Mouse (Mus musculus) kidney, postnatal 0 days (tissue): ENCODE results near the gene Fer. TPM values are rescaled to one million over a fixed set of nuclear protein-coding genes. Genes with fewer than 3 reads are reported as not detected.

ENCODE experiments used
- ATAC-seq: fragments of 200-750 bp; cut with Nextera tagmentation; replicated peaks from 2 replicates; pipeline ENCODE4 v1.8.0; 2017; ENCODE audit warnings: low read depth, moderate number of reproducible peaks, moderate TSS enrichment, moderate library complexity; ENCODE audit not compliant: low FRiP score
- DNase-seq: peaks from one replicate; pipeline ENCODE4 v3.0.0-alpha.2; 2016; ENCODE audit warnings: low spot score
- H3K27ac ChIP-seq: fragments of 300-500 bp; sonication (generic); 2 replicates; pipeline ENCODE4 v1.5.1; 2014; ENCODE audit warnings: mild to moderate bottlenecking
- H3K27me3 ChIP-seq: fragments of 300-500 bp; sonication (generic); 2 replicates; pipeline ENCODE4 v1.6.1; 2014; ENCODE audit warnings: low read length, mixed read lengths; ENCODE audit not compliant: insufficient read depth
- H3K36me3 ChIP-seq: fragments of 300-500 bp; sonication (generic); 2 replicates; pipeline ENCODE4 v1.6.1; 2014; ENCODE audit warnings: low read length, mixed read lengths; ENCODE audit not compliant: insufficient read depth
- H3K4me1 ChIP-seq: fragments of 300-500 bp; sonication (generic); replicated peaks from 2 replicates; pipeline ENCODE4 v1.6.1; 2014; ENCODE audit warnings: antibody characterized with exemption, low read length, mixed read lengths; ENCODE audit not compliant: insufficient read depth
- H3K4me2 ChIP-seq: fragments of 300-500 bp; sonication (generic); 2 replicates; pipeline ENCODE4 v1.6.1; 2014; ENCODE audit warnings: mild to moderate bottlenecking, low read length, moderate library complexity, mixed read lengths
- H3K4me3 ChIP-seq: fragments of 300-500 bp; sonication (generic); replicated peaks from 2 replicates; pipeline ENCODE4 v1.5.1; 2014; ENCODE audit warnings: low read depth, low read length
- H3K9ac ChIP-seq: fragments of 300-500 bp; sonication (generic); 2 replicates; pipeline ENCODE4 v1.6.1; 2014; ENCODE audit warnings: low read depth, low read length
- H3K9me3 ChIP-seq: fragments of 300-500 bp; sonication (generic); replicated peaks from 2 replicates; pipeline ENCODE4 v1.6.1; 2016; ENCODE audit warnings: low read length, inconsistent platforms, mixed read lengths
- CTCF ChIP-seq: IDR thresholded peaks from 2 replicates; pipeline ENCODE4 v1.5.1; 2016; ENCODE audit warnings: antibody characterized with exemption, low read depth, mild to moderate bottlenecking, moderate library complexity
- WGBS: fragments of 180-500 bp; shearing (Covaris S2); extraction: QIAGEN DNeasy Blood & Tissue Kit; methylation state at CpG from one replicate; pipeline ENCODE4 v1.1.7; 2014; 5-methylcytosine and 5-hydroxymethylcytosine counted together
- polyA plus RNA-seq: library from polyadenylated mRNA; unstranded; fragments of >200 nt; fragmentation: Nextera tagmentation; extraction: Ambion mirVana; gene quantifications from 2 replicates; pipeline ENCODE4 v1.2.1, GENCODE M21; 2015

The Fer gene
- polyA plus RNA-seq, 1 experiment from 2014 or later: 24.1 TPM

GRCm38 (mm10) chr17:64150717-64151116, 287.9 kb downstream of the Fer start:
- 100% methylated on average over 1 of the region's 1 CpGs for WGBS
- DNase-seq (no peak), ATAC-seq (no peak)
- H3K9ac ChIP-seq: no peak overlapping the region
- no peak for TF ChIP-seq CTCF
- no peak overlapping the region for H3K27ac ChIP-seq
- H3K4me2 ChIP-seq: no peak overlapping the region
- no peak overlapping the region for H3K4me3 ChIP-seq
- no peaks in the 10 kb centered on the region for H3K36me3 ChIP-seq
- H3K27me3 ChIP-seq: no peaks in the 10 kb centered on the region
- no peaks in the 10 kb centered on the region for H3K4me1 ChIP-seq
- no peaks in the 10 kb centered on the region for H3K9me3 ChIP-seq

GRCm38 (mm10) chr17:64167731-64168130, 304.9 kb downstream of the Fer start:
- H3K4me1 ChIP-seq: no peaks in the 10 kb centered on the region
- H3K9ac ChIP-seq: no peak overlapping the region

GRCm38 (mm10) chr17:64170019-64170418, 307.2 kb downstream of the Fer start:
- no peak overlapping the region for H3K4me3 ChIP-seq
- no peaks in the 10 kb centered on the region for H3K36me3 ChIP-seq
- no peaks in the 10 kb centered on the region for H3K4me1 ChIP-seq
- H3K27ac ChIP-seq: no peak overlapping the region
- H3K4me2 ChIP-seq: no peak overlapping the region
- ATAC-seq: no peak; the same call in 1 of the 2 replicates
- H3K9me3 ChIP-seq: no peaks in the 10 kb centered on the region
- WGBS: 62% methylated on average over 5 of the region's 5 CpGs
- H3K9ac ChIP-seq: no peak overlapping the region
- no peak for DNase-seq
- peak; percentile 14; the same call in 1 of the 2 replicates for TF ChIP-seq CTCF
- H3K27me3 ChIP-seq: no peaks in the 10 kb centered on the region

More at GRCm38 (mm10) chr17:64167731-64168130, 304.9 kb downstream of the Fer start:
- no peaks in the 10 kb centered on the region for H3K9me3 ChIP-seq
- no peaks in the 10 kb centered on the region for H3K27me3 ChIP-seq
- DNase-seq (no peak), ATAC-seq (no peak)
- H3K36me3 ChIP-seq: no peaks in the 10 kb centered on the region
- 98% methylated on average over 5 of the region's 5 CpGs for WGBS
- TF ChIP-seq CTCF: no peak
- no peak overlapping the region for H3K4me3 ChIP-seq
- H3K27ac ChIP-seq: no peak overlapping the region
- H3K4me2 ChIP-seq: no peak overlapping the region

- Histone ChIP-seq H3K9ac (no peak overlapping the region), H3K36me3 (no peaks in the 10 kb centered on the region), H3K27ac (no peak overlapping the region), H3K4me1 (no peaks in the 10 kb centered on the region), H3K27me3 (no peaks in the 10 kb centered on the region), H3K4me3 (no peak overlapping the region), H3K4me2 (no peak overlapping the region), H3K9me3 (no peaks in the 10 kb centered on the region)
- WGBS: 71% methylated on average over 2 of the region's 2 CpGs
- DNase-seq (no peak), ATAC-seq (no peak)
- TF ChIP-seq CTCF: no peak
These were observed 309.6 kb downstream of the Fer start for GRCm38 (mm10) chr17:64172474-64172873.

GRCm38 (mm10) chr17:64180546-64180945, 317.7 kb downstream of the Fer start:
- Histone ChIP-seq H3K9ac (no peak overlapping the region), H3K4me2 (no peak overlapping the region), H3K27ac (no peak overlapping the region), H3K36me3 (no peaks in the 10 kb centered on the region), H3K4me3 (no peak overlapping the region), H3K27me3 (no peaks in the 10 kb centered on the region), H3K9me3 (no peaks in the 10 kb centered on the region), H3K4me1 (no peaks in the 10 kb centered on the region)
- no peak for TF ChIP-seq CTCF
- ATAC-seq (no peak), DNase-seq (no peak)
- 81% methylated on average over 5 of the region's 5 CpGs for WGBS

GRCm38 (mm10) chr17:64181291-64181690, 318.4 kb downstream of the Fer start:
- DNase-seq: no peak
- Histone ChIP-seq H3K27ac (no peak overlapping the region), H3K36me3 (no peaks in the 10 kb centered on the region), H3K4me3 (no peak overlapping the region), H3K4me2 (no peak overlapping the region), H3K27me3 (no peaks in the 10 kb centered on the region), H3K9ac (no peak overlapping the region), H3K4me1 (no peaks in the 10 kb centered on the region), H3K9me3 (no peaks in the 10 kb centered on the region)
- WGBS: 59% methylated on average over 3 of the region's 3 CpGs
- TF ChIP-seq CTCF: no peak
- ATAC-seq: no peak

- no peak overlapping the region for H3K4me2 ChIP-seq
- no peak overlapping the region for H3K9ac ChIP-seq
- H3K9me3 ChIP-seq: no peaks in the 10 kb centered on the region
- WGBS: 91% methylated on average over 3 of the region's 3 CpGs
- no peaks in the 10 kb centered on the region for H3K27me3 ChIP-seq
- DNase-seq (no peak), ATAC-seq (no peak)
- no peak overlapping the region for H3K27ac ChIP-seq
- no peaks in the 10 kb centered on the region for H3K4me1 ChIP-seq
- no peak for TF ChIP-seq CTCF
- no peaks in the 10 kb centered on the region for H3K36me3 ChIP-seq
- no peak overlapping the region for H3K4me3 ChIP-seq
These were observed 319.7 kb downstream of the Fer start for GRCm38 (mm10) chr17:64182599-64182998.
